Comparison of ENCODE assay signal across 23 mouse cellular contexts in genomic region chr9:40400171-40400570, GRCm38 (mm10).
DNase-seq lines count a peak whose midpoint lies in the region; ATAC-seq and TF ChIP-seq lines count a peak whose summit lies in the region.
"Had no signal": no experiment of that assay in that cellular context is flagged by ENCODE, and none has a peak within 500 bp of the region (broad histone marks: within the 10 kb centered on the region; RNA-seq: fewer than 3 reads in every experiment).

No protein-coding gene starts in this region.

- H3K36me3 ChIP-seq in intestine, postnatal 0 days (ENCODE audit: control insufficient read depth, insufficient read depth), result peaks cover 3% of the 10 kb centered on the region; the same call in 1 of the 2 replicates
- H3K36me3 ChIP-seq in intestine, embryonic 15.5 days, result no peaks in the 10 kb centered on the region
- H3K36me3 ChIP-seq in midbrain, embryonic 11.5 days (ENCODE audit: control insufficient read depth, insufficient read depth, low read length), result no peaks in the 10 kb centered on the region
- H3K36me3 ChIP-seq in midbrain, postnatal 0 days (ENCODE audit: insufficient read depth, low read length), result no peaks in the 10 kb centered on the region
- no peaks in the 10 kb centered on the region for H3K36me3 ChIP-seq in forebrain, embryonic 14.5 days (ENCODE audit: control insufficient read depth, insufficient read depth, low read length)
- H3K36me3 ChIP-seq: G1E had no signal

- no peaks in the 10 kb centered on the region for H3K9me3 ChIP-seq in intestine, postnatal 0 days (ENCODE audit: control insufficient read depth)
- no peaks in the 10 kb centered on the region for H3K9me3 ChIP-seq in intestine, embryonic 15.5 days
- no peaks in the 10 kb centered on the region for H3K9me3 ChIP-seq in midbrain, embryonic 11.5 days (ENCODE audit: control insufficient read depth, low read length)
- H3K9me3 ChIP-seq in midbrain, postnatal 0 days (ENCODE audit: low read length), result no peaks in the 10 kb centered on the region
- no peaks in the 10 kb centered on the region for H3K9me3 ChIP-seq in forebrain, embryonic 14.5 days (replicated peaks; ENCODE audit: control insufficient read depth, low read length)

- no peaks in the 10 kb centered on the region for H3K4me1 ChIP-seq in intestine, postnatal 0 days (replicated peaks; ENCODE audit: control insufficient read depth, insufficient read depth, low read length)
- no peaks in the 10 kb centered on the region; the same call in 1 of the 2 replicates for H3K4me1 ChIP-seq in intestine, embryonic 15.5 days (replicated peaks)
- H3K4me1 ChIP-seq in midbrain, embryonic 11.5 days (ENCODE audit: control insufficient read depth, insufficient read depth, low read length), result no peaks in the 10 kb centered on the region
- no peaks in the 10 kb centered on the region for H3K4me1 ChIP-seq in midbrain, postnatal 0 days (ENCODE audit: insufficient read depth, low read length)
- H3K4me1 ChIP-seq in forebrain, embryonic 14.5 days (ENCODE audit: control insufficient read depth, insufficient read depth, low read length), result no peaks in the 10 kb centered on the region

- no peaks in the 10 kb centered on the region for H3K27me3 ChIP-seq in intestine, postnatal 0 days (replicated peaks; ENCODE audit: control insufficient read depth, insufficient read depth, low read length)
- no peaks in the 10 kb centered on the region for H3K27me3 ChIP-seq in intestine, embryonic 15.5 days (replicated peaks)
- H3K27me3 ChIP-seq in midbrain, embryonic 11.5 days (ENCODE audit: control insufficient read depth, insufficient read depth, low read length), result no peaks in the 10 kb centered on the region
- no peaks in the 10 kb centered on the region for H3K27me3 ChIP-seq in midbrain, postnatal 0 days (ENCODE audit: insufficient read depth, low read length)
- H3K27me3 ChIP-seq in forebrain, embryonic 14.5 days (replicated peaks; ENCODE audit: control insufficient read depth, insufficient read depth, low read length), result no peaks in the 10 kb centered on the region
- H3K27me3 ChIP-seq: CH12.LX, Patski had no signal

- H3K27ac ChIP-seq in intestine, postnatal 0 days (ENCODE audit: low read depth, low read length), result peak overlapping the region; percentile 62
- H3K27ac ChIP-seq in intestine, embryonic 15.5 days, result no peak overlapping the region
- H3K27ac ChIP-seq in midbrain, embryonic 11.5 days (ENCODE audit: low read depth, low read length), result no peak overlapping the region
- no peak overlapping the region for H3K27ac ChIP-seq in midbrain, postnatal 0 days (ENCODE audit: low read depth, low read length)
- H3K27ac ChIP-seq in forebrain, embryonic 14.5 days (ENCODE audit: low read depth, low read length), result no peak overlapping the region

- TF ChIP-seq CTCF in intestine, postnatal 0 days (IDR thresholded peaks at IDR 0.05; ENCODE audit: low read depth), result no peak
- TF ChIP-seq CTCF in midbrain, postnatal 0 days (IDR thresholded peaks at IDR 0.05), result no peak

- no peak for ATAC-seq in intestine, postnatal 0 days
- no peak for ATAC-seq in intestine, embryonic 15.5 days
- no peak for ATAC-seq in midbrain, embryonic 11.5 days (ENCODE audit: low FRiP score)
- ATAC-seq in midbrain, postnatal 0 days (ENCODE audit: low FRiP score), result no peak
- no peak for ATAC-seq in forebrain, embryonic 14.5 days
- ATAC-seq: activated CD4-positive, CD25-positive, alpha-beta regulatory T cell, adult 4 months; CD4-positive, CD25-positive, alpha-beta regulatory T cell, adult 4 months; Patski had no signal

- no peak overlapping the region for H3K4me2 ChIP-seq in intestine, postnatal 0 days (replicated peaks; ENCODE audit: low read depth)
- no peak overlapping the region for H3K4me2 ChIP-seq in intestine, embryonic 15.5 days (replicated peaks)
- no peak overlapping the region for H3K4me2 ChIP-seq in midbrain, embryonic 11.5 days
- no peak overlapping the region for H3K4me2 ChIP-seq in midbrain, postnatal 0 days (ENCODE audit: low read depth, low read length, poor library complexity, severe bottlenecking)
- no peak overlapping the region for H3K4me2 ChIP-seq in forebrain, embryonic 14.5 days (ENCODE audit: low read length)

- H3K9ac ChIP-seq in intestine, postnatal 0 days (ENCODE audit: low read depth, low read length), result no peak overlapping the region
- H3K9ac ChIP-seq in intestine, embryonic 15.5 days, result no peak overlapping the region
- no peak overlapping the region for H3K9ac ChIP-seq in midbrain, embryonic 11.5 days (ENCODE audit: low read length)
- H3K9ac ChIP-seq in midbrain, postnatal 0 days (replicated peaks; ENCODE audit: low read length, poor library complexity, severe bottlenecking), result no peak overlapping the region
- no peak overlapping the region for H3K9ac ChIP-seq in forebrain, embryonic 14.5 days (ENCODE audit: low read length)

- DNase-seq in midbrain, embryonic 11.5 days (ENCODE audit: low spot score, missing footprints), result peak; percentile 45
- no peak for DNase-seq in midbrain, postnatal 0 days (ENCODE audit: low spot score)
- DNase-seq in 3T3-L1 (ENCODE audit: low read depth, low spot score) (peak; percentile 82), NIH3T3 (ENCODE audit: low read depth) (peak; percentile 68)
- DNase-seq in forebrain, embryonic 14.5 days (ENCODE audit: low spot score), result no peak
- no peak for DNase-seq in thymus, postnatal 10 days (ENCODE audit: low spot score in 2 of 2)
- DNase-seq: adrenal gland, adult 2 months; adrenal gland, adult 8-10 months; adrenal gland, postnatal 10 days; adrenal gland, postnatal 14 days; adrenal gland, postnatal 25 days; adrenal gland, postnatal 36 days; B cell, adult 2 months; cerebellum, adult 11 months; cerebellum, adult 11-12 months; cerebellum, adult 18-20 months had no signal

- WGBS in intestine, postnatal 0 days, result 66% methylated on average over 2 of the region's 2 CpGs
- 86% methylated on average over 2 of the region's 2 CpGs for WGBS in intestine, embryonic 15.5 days
- 78% methylated on average over 2 of the region's 2 CpGs for WGBS in midbrain, embryonic 11.5 days
- 92% methylated on average over 2 of the region's 2 CpGs for WGBS in midbrain, postnatal 0 days
- WGBS in forebrain, embryonic 14.5 days, result 87% methylated on average over 2 of the region's 2 CpGs

- no peak overlapping the region for H3K4me3 ChIP-seq in intestine, postnatal 0 days (ENCODE audit: low read depth, low read length)
- no peak overlapping the region for H3K4me3 ChIP-seq in intestine, embryonic 15.5 days (replicated peaks)
- H3K4me3 ChIP-seq in midbrain, embryonic 11.5 days (ENCODE audit: low read depth, low read length), result no peak overlapping the region
- no peak overlapping the region for H3K4me3 ChIP-seq in midbrain, postnatal 0 days (ENCODE audit: low read depth, low read length)
- H3K4me3 ChIP-seq in forebrain, embryonic 14.5 days (ENCODE audit: low read depth, low read length), result no peak overlapping the region

Comparison
In these comparisons a context has a peak if more than half of its experiments do, and no peak if none do; other contexts are left out.
1. DNase-seq: peak in midbrain, embryonic 11.5 days (single experiment), 3T3-L1 (single experiment) and NIH3T3 (single experiment); none in midbrain, postnatal 0 days (single experiment), forebrain, embryonic 14.5 days (single experiment) and thymus, postnatal 10 days (0 of 2).